Mouse (Mus musculus) spleen, adult 2 months (tissue): Measurements from ENCODE around the gene Col1a1.

Source experiments
- CTCF ChIP-seq: fragments of 200-500 bp; IDR thresholded peaks from 2 replicates; pipeline ENCODE4 v1.5.1; 2011; ENCODE audit warnings: mild to moderate bottlenecking, inconsistent platforms; ENCODE audit not compliant: insufficient read depth, insufficient read length, insufficient replicate concordance; ENCODE audit errors: extremely low read depth
- POLR2A ChIP-seq: fragments of 200-500 bp; IDR thresholded peaks from 2 replicates; pipeline ENCODE4 v1.6.1; 2011; ENCODE audit warnings: low read depth, low read length, inconsistent platforms

DNA sequence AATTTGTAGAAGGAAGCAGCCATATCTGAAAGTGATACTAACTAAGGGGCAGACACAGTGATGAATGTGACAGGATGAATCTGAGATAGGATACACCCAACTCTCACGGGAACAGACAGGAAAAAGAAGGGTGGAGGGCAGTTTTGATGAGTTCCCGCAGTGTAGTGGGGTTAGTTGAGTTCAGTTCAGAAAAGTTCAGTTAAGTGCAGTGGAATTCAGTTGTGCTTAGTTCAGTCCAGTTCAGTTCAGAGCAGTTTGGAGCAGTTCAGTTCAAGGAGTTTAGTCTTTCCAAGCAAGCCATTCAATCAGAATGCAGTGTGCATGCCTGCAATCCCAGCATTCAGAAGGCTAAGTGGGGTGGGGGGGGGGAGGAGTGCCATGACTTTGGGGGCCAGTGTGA, 34.8 kb upstream of the Col1a1 start:
- TF ChIP-seq CTCF (no peak), POLR2A (no peak)
